Mouse (Mus musculus): Measurements from ENCODE around the gene Cnst.

The Cnst gene

GRCm38 (mm10) chr1:179650284-179650683, 104.1 kb downstream of the Cnst start:
- DNase-seq, result no peak

- no peak for DNase-seq
These were observed 105.1 kb downstream of the Cnst start for GRCm38 (mm10) chr1:179651224-179651623.

- DNase-seq, result no peak
These were observed 116.9 kb downstream of the Cnst start for GRCm38 (mm10) chr1:179663065-179663464.

GRCm38 (mm10) chr1:179664309-179664930, 118.2 kb downstream of the Cnst start:
- DNase-seq, result no peak

GRCm38 (mm10) chr1:179666971-179667370, 120.8 kb downstream of the Cnst start:
- DNase-seq, result no peak

- no peak for DNase-seq
These were observed 121.3 kb downstream of the Cnst start for GRCm38 (mm10) chr1:179667450-179667849.

GRCm38 (mm10) chr1:179668013-179668805, 122.0 kb downstream of the Cnst start, which contains the start of gene Sccpdh:
Sccpdh (plus strand) TSS chr1:179668210.
- DNase-seq, result peak; percentile 93 to 95

- DNase-seq, result peak; percentile 17 to 50
These were observed 122.8 kb downstream of the Cnst start for GRCm38 (mm10) chr1:179668836-179669537.

- no peak for DNase-seq
These were observed 128.2 kb downstream of the Cnst start for GRCm38 (mm10) chr1:179674355-179674754.

- no peak for DNase-seq
These were observed 130.9 kb downstream of the Cnst start for GRCm38 (mm10) chr1:179677031-179677430.
